Mouse (Mus musculus) olfactory bulb, adult 2 months (tissue): ENCODE measurements around the gene Pabpn1l. TPM values are rescaled to one million over a fixed set of nuclear protein-coding genes. Genes with fewer than 3 reads are reported as not detected.

Experiments used
- H3K27ac ChIP-seq: fragments of 200-500 bp; 2 replicates; pipeline ENCODE4 v1.5.1; 2012; ENCODE audit warnings: low read depth, low read length; ENCODE audit not compliant: insufficient read depth
- H3K4me1 ChIP-seq: fragments of 200-500 bp; 2 replicates; pipeline ENCODE4 v1.6.1; 2012; ENCODE audit warnings: low read length; ENCODE audit not compliant: control insufficient read depth, insufficient read depth
- H3K4me3 ChIP-seq: fragments of 200-500 bp; 2 replicates; pipeline ENCODE4 v1.5.1; 2012; ENCODE audit warnings: mild to moderate bottlenecking, low read depth, low read length, moderate library complexity; ENCODE audit not compliant: insufficient read depth
- CTCF ChIP-seq: fragments of 200-500 bp; IDR thresholded peaks from 2 replicates; pipeline ENCODE4 v1.5.1; 2012; ENCODE audit warnings: low read depth, mild to moderate bottlenecking, low read length, moderate library complexity; ENCODE audit not compliant: insufficient read depth
- POLR2A ChIP-seq: fragments of 200-500 bp; IDR thresholded peaks from 2 replicates; pipeline ENCODE4 v1.6.1; 2012; ENCODE audit warnings: mild to moderate bottlenecking, low read depth, low read length, moderate library complexity; ENCODE audit not compliant: insufficient read depth
- WGBS: fragments of 180-500 bp; shearing (Covaris S2); methylation state at CpG from one replicate; pipeline ENCODE4 v1.1.7; 2018; 5-methylcytosine and 5-hydroxymethylcytosine counted together
- polyA plus RNA-seq: library from polyadenylated mRNA; stranded (reverse); fragments of >200 nt; gene quantifications from 2 replicates; pipeline ENCODE4 v1.2.4, GENCODE M21; 2012; ENCODE audit warnings: low replicate concordance; ENCODE audit not compliant: missing spikeins, insufficient read depth, insufficient read length

The Pabpn1l gene
- not detected in 2 replicates for polyA plus RNA-seq

DNA sequence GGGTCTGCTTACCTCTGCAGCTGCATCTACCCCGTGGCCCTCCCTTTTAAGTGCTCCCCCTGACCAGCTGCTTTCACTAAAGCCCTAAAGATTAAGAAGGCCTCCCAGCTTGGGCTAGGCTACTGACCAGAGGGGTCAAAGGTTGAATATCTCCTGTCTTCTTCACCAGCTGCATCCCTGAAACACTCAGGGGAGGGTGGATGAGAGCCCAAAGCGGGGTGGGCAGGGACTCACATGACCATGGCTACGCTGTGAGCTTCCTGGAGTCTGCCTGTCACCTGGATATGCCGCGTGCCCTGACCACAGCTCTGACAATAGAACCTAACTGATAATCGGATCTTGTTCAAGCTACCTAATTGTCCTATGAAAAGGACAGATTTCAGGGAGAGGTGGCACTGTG, at the start of gene Pabpn1l:
TSS of gene Pabpn1l (minus strand) at position 13 of the 400 bp plus-strand sequence.
- Histone ChIP-seq H3K4me3 (no peak within 1 kb of the TSS), H3K27ac (no peak within 1 kb of the TSS), H3K4me1 (peaks cover 12% of the 10 kb centered on the region)
- TF ChIP-seq CTCF (no peak), POLR2A (no peak)
- WGBS, result 84% methylated on average over 6 of the region's 6 CpGs

DNA sequence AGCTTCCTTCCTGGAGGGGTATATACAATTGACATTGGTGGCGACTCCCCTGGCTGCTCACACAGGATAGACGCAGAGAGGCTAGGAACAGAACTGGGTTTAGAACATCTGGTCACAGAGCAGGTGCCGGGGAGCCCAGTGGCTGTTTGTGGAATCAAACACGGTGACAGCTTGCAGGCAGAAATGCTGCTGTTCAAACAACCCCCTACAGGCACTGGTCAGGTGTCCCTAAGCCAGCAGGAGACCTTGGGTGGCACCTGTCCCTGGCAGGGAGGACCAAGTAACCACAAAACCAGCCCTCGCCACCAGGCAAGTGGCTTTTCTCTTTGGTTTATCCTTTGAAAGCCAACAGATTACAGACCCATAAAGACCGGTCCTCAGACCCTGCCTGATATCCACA, 49.4 kb upstream of the Pabpn1l start:
- TF ChIP-seq CTCF (no peak), POLR2A (no peak)
- WGBS, result 84% methylated on average over 6 of the region's 6 CpGs

DNA sequence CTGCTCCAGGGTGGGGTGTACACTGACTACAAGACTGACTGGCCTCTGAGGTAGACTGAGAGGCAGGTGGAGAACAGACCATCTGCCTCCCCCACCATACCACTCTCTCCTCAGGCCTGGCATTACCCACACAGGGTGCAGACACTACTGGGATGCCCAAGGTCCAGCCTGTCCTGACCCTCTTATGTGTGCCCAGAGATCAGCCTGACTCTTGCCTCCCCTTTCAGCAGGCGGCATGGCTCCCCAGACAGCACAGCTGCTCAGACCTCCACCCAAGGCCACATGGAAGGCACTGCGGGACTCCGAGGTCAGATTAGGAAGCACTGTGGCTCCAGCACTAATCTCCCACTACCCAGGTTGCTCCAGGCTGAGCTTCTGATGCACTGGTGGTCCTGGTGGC, 48.2 kb upstream of the Pabpn1l start:
- TF ChIP-seq CTCF (no peak), POLR2A (no peak)
- H3K27ac ChIP-seq, result no peak overlapping the region
- no peak overlapping the region for H3K4me3 ChIP-seq
- H3K4me1 ChIP-seq, result peaks cover 28% of the 10 kb centered on the region
- 65% methylated on average over 3 of the region's 3 CpGs for whole genome bisulfite sequencing

More for the DNA sequence above, 49.4 kb upstream of the Pabpn1l start:
- Histone ChIP-seq H3K4me3 (no peak overlapping the region), H3K4me1 (peaks cover 29% of the 10 kb centered on the region), H3K27ac (no peak overlapping the region)

DNA sequence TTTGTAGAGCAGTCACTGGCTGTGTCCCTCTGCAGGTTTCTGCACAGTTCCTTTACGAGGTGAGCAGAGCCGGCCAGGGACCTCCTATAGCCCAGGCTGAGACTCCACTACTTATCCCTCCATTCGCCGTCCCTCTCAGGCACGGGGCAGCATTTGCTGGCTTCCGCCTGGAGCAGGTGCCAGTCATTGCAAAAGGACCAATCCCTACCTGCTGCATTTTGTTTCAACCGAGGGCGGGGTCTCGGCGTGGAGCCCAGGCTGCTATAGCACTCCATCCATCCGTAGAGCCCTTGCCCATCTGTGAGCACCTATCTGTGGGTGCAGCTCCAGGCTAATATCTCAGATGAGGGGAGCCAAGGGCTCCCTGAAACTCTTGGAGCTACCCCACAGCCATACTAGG, 47.5 kb upstream of the Pabpn1l start:
- H3K4me1 ChIP-seq, result peaks cover 27% of the 10 kb centered on the region
- WGBS, result 60% methylated on average over 11 of the region's 11 CpGs
- H3K4me3 ChIP-seq, result no peak overlapping the region
- H3K27ac ChIP-seq, result no peak overlapping the region
- no peak for TF ChIP-seq POLR2A
- TF ChIP-seq CTCF, result no peak

DNA sequence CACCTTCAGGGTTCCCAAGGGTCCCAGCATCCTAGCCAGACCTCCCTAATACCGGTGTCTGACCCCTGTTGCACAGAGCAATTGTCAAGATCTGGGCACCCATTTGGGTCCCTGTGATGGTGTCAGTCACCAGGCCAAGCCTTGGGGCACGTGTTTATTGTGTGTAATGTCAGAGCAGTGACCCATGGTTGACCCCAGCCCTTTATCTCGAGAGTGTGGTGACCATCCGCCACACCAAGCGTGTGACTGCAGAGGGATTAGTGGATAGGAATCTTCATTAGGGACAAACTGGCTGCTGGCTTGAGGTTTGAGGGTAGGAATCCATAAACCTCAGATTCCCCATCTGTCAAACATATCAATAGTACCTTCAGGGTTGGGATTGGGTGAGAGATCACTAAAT, 46.8 kb upstream of the Pabpn1l start:
- peaks cover 31% of the 10 kb centered on the region for H3K4me1 ChIP-seq
- TF ChIP-seq POLR2A, result no peak
- no peak for TF ChIP-seq CTCF
- no peak overlapping the region for H3K27ac ChIP-seq
- no peak overlapping the region for H3K4me3 ChIP-seq
- WGBS, result 72% methylated on average over 5 of the region's 5 CpGs

DNA sequence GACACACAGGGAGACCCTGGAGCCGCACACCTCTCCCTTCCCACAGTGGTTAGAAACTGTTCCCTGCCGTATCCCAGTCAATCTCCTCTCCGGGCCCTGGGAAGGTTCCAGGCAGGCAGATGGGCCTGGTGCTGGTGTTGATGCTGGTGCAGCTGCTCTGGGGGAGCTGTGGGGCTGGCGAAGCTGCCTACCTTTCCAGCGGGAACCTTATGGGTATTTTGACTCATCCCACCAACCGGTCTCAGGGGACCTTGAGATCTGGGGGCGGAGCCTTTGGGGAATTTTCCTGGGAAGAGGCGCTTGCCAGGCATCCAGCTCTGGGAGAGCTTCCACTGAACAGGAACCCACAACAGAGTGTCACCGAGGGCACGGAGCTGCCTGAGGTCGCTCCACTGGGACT, 45.3 kb upstream of the Pabpn1l start:
- Histone ChIP-seq H3K4me3 (no peak overlapping the region), H3K27ac (no peak overlapping the region), H3K4me1 (peaks cover 41% of the 10 kb centered on the region)
- no peak for TF ChIP-seq POLR2A
- no peak for TF ChIP-seq CTCF
- 81% methylated on average over 11 of the region's 11 CpGs for WGBS

DNA sequence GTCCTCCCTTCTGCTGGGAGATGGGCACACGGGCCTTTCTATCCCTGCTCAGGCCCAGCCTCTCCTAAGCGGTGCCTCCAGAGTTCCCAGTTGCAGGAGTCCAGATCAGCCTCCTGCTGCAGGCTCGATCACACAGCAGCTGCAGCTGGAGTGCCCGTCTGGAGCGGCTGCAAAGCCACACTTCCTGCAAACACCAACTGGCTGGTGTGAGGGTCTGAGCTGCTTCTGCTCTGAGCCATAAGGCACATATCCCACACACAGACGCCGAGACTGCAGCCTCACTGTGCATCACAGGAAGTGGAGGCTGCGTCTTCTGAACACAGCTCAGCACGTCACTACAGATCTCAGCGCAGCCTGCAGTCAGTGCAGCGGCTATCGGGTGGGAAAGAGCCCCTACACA, 44.3 kb upstream of the Pabpn1l start:
- Histone ChIP-seq H3K4me3 (no peak overlapping the region), H3K4me1 (peaks cover 41% of the 10 kb centered on the region), H3K27ac (no peak overlapping the region)
- TF ChIP-seq CTCF, result no peak
- WGBS, result 65% methylated on average over 12 of the region's 12 CpGs

DNA sequence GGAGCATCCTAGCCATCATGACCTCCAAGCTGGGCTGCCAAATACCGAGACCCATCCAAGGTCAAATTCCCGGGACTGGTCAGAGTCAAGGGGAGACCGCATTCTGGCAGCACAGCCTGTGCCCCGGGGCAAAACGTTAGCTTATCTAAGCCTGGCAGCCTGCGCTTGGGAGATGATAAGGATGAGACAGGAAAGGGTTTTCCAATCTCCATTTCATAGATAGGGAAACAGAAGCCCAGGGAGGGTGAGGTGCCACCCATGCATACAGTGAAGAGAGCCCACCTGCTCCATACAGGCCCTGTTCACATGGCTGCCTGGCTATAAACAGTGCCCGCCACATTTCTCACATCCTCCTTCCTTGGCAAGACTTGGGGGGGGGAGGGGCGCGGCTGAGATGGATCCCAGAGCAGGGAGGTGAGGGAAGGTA, 43.8 kb upstream of the Pabpn1l start:
- Histone ChIP-seq H3K27ac (no peak overlapping the region), H3K4me1 (peaks cover 43% of the 10 kb centered on the region), H3K4me3 (no peak overlapping the region)
- WGBS, result 59% methylated on average over 9 of the region's 9 CpGs
- TF ChIP-seq CTCF, result no peak
- no peak for TF ChIP-seq POLR2A

DNA sequence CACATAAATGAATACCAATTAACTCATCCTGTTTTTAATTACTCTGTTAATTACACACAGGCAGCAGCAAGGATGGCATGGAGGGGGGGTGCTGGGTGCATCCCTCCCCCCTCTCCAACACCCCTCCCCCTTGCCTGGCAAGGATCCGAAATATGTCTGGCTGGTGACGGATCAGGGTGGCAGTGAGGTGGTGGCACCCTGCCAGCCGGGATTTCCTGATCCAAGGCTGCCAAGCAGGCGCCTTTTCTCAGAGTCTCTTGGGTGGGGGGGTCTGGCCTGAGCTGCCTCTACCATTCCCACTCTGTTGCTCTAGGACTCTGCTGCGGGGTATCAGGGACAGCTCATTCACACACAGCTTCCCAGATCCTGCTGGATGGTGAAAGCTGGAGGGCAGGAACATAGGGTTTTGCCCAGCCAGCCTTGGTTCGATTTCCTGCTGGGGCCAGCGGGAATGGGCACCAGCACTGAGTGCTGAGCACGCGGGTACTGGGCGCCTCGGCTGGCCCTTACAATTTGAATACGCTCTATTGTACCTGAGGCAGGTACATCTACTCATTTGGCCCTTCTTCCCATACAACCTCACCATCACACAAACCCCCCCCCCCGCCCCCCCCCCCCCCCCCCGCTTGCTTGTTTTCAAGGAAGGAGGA, 43.3 kb upstream of the Pabpn1l start:
- no peak overlapping the region for H3K4me3 ChIP-seq
- TF ChIP-seq CTCF (no peak), POLR2A (no peak)
- no peak overlapping the region for H3K27ac ChIP-seq
- 26% methylated on average over 14 of the region's 14 CpGs for WGBS
- peaks cover 49% of the 10 kb centered on the region for H3K4me1 ChIP-seq
